Mouse (Mus musculus) lung, embryonic 16.5 days (tissue): ENCODE measurements around the gene Fkbp9. TPM values are rescaled to one million over a fixed set of nuclear protein-coding genes. Genes with fewer than 3 reads are reported as not detected.

ENCODE experiments used
- ATAC-seq: fragments of 200-750 bp; cut with Nextera tagmentation; 2 replicates; pipeline ENCODE4 v1.8.0; 2017; ENCODE audit warnings: low read depth, mild to moderate bottlenecking, moderate library complexity
- H3K27ac ChIP-seq: fragments of 300-500 bp; sonication (generic); 2 replicates; pipeline ENCODE4 v1.5.1; 2014; ENCODE audit warnings: mild to moderate bottlenecking, control low read depth, low read length
- H3K27me3 ChIP-seq: fragments of 300-500 bp; sonication (generic); 2 replicates; pipeline ENCODE4 v1.6.1; 2014; ENCODE audit warnings: low read depth, low read length, mixed read lengths; ENCODE audit not compliant: control insufficient read depth, insufficient read depth
- H3K36me3 ChIP-seq: fragments of 300-500 bp; sonication (generic); 2 replicates; pipeline ENCODE4 v1.6.1; 2014; ENCODE audit warnings: low read length; ENCODE audit not compliant: control insufficient read depth, insufficient read depth
- H3K4me1 ChIP-seq: fragments of 300-500 bp; sonication (generic); replicated peaks from 2 replicates; pipeline ENCODE4 v1.6.1; 2014; ENCODE audit warnings: low read length, mixed read lengths; ENCODE audit not compliant: control insufficient read depth, insufficient read depth
- H3K4me2 ChIP-seq: fragments of 300-500 bp; sonication (generic); 2 replicates; pipeline ENCODE4 v1.6.1; 2014; ENCODE audit warnings: low read depth, low read length, control low read depth
- H3K4me3 ChIP-seq: fragments of 300-500 bp; sonication (generic); 2 replicates; pipeline ENCODE4 v1.5.1; 2014; ENCODE audit warnings: mild to moderate bottlenecking, low read length, control low read depth
- H3K9ac ChIP-seq: fragments of 300-500 bp; sonication (generic); 2 replicates; pipeline ENCODE4 v1.6.1; 2014; ENCODE audit warnings: low read length, control low read depth
- H3K9me3 ChIP-seq: fragments of 300-500 bp; sonication (generic); 2 replicates; pipeline ENCODE4 v1.6.1; 2016; ENCODE audit warnings: low read length; ENCODE audit not compliant: control insufficient read depth
- WGBS: fragments of 180-500 bp; shearing (Covaris S2); extraction: QIAGEN DNeasy Blood & Tissue Kit; methylation state at CpG from one replicate; pipeline ENCODE4 v1.1.7; 2014; 5-methylcytosine and 5-hydroxymethylcytosine counted together
- polyA plus RNA-seq: library from polyadenylated mRNA; unstranded; fragments of >200 nt; fragmentation: Nextera tagmentation; extraction: Ambion mirVana; gene quantifications from 2 replicates; pipeline ENCODE4 v1.2.1, GENCODE M21; 2015

The Fkbp9 gene
- 172 and 184 TPM in 2 replicates for polyA plus RNA-seq

- WGBS = under 1% methylated on average over 49 of the region's 58 CpGs
- Histone ChIP-seq H3K4me2 (peak within 1 kb of the TSS; percentile 69), H3K27me3 (no peaks in the 10 kb centered on the region), H3K9ac (peak within 1 kb of the TSS; percentile 91), H3K9me3 (no peaks in the 10 kb centered on the region), H3K27ac (peak within 1 kb of the TSS; percentile 92), H3K4me3 (peak within 1 kb of the TSS; percentile 83), H3K4me1 (peaks cover 9% of the 10 kb centered on the region), H3K36me3 (peaks cover 2% of the 10 kb centered on the region; the same call in 1 of the 2 replicates)
- ATAC-seq = peak; percentile 99
These were observed at the start of gene Fkbp9 for GRCm38 (mm10) chr6:56831697-56832406. Gene Fkbp9 (plus strand): TSS chr6:56832059.

DNA sequence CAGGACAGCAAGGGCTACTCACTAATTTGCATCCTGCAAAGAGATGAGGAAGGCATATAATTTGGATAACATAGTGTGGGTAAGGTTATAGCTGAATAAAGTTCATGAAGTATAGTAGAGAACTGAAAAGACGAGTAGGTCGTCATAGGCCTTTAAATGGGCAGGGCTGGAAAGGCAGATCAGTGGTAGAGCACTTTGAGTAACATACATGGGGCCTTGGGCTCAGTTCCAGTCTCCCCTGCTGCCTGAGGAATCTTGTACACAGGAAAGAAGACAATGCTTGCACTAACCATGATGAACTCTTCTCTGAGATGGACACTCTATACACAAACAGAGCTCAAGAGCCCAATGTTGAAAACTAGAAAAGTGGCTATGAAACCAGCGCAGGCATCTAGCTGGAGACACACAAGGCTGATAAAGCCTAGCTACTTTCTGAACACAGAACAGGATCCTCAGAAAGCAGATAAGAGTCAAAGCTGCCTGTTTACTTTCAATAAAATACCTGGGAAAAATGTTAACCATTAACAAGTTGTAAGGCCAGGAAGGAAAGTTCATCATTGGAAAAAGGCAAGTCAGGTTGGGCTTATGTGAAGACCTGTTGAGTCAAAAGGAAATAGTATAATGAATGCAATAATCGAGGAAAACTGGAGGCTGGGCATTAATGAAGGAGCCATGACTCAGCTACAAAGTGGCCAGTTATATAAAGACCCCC is 48.1 kb upstream of the Fkbp9 start:
- H3K27me3 ChIP-seq = no peaks in the 10 kb centered on the region
- no peak overlapping the region for H3K4me3 ChIP-seq
- peaks cover 4% of the 10 kb centered on the region; the same call in 1 of the 2 replicates for H3K4me1 ChIP-seq
- H3K4me2 ChIP-seq = no peak overlapping the region
- H3K9ac ChIP-seq = no peak overlapping the region
- 72% methylated on average over 4 of the region's 4 CpGs for WGBS
- no peaks in the 10 kb centered on the region for H3K9me3 ChIP-seq
- no peak overlapping the region for H3K27ac ChIP-seq
- H3K36me3 ChIP-seq = peaks cover 31% of the 10 kb centered on the region
- no peak for ATAC-seq

- 65% methylated on average over 5 of the region's 5 CpGs for WGBS
- ATAC-seq = no peak
- H3K4me3 ChIP-seq = no peak overlapping the region
- H3K9me3 ChIP-seq = no peaks in the 10 kb centered on the region
- H3K4me1 ChIP-seq = peaks cover 4% of the 10 kb centered on the region; the same call in 1 of the 2 replicates
- peaks cover 21% of the 10 kb centered on the region for H3K36me3 ChIP-seq
- no peak overlapping the region for H3K27ac ChIP-seq
- H3K4me2 ChIP-seq = no peak overlapping the region
- H3K9ac ChIP-seq = no peak overlapping the region
- H3K27me3 ChIP-seq = no peaks in the 10 kb centered on the region
These were observed 46.8 kb upstream of the Fkbp9 start for GRCm38 (mm10) chr6:56785068-56785467.

DNA sequence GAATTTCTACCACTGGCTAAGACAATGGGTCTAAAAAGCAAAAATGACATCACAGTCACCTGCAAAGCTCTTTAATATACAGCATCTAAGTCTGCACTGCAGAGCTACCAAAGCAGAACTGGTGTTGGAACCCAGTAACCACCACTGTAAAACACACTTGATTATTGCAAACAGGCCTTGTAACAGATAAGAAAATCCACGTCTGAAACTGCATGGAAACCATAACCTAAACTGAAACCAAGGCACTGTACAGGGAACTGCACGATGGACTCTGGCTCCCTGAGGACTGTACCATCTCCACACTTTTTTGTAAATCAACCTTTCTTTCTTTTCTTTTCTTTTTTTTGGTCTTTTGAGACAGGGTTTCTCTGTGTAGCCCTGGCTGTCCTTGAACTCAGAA is 44.2 kb upstream of the Fkbp9 start:
- ATAC-seq = no peak
- 74% methylated on average over 2 of the region's 2 CpGs for WGBS
- Histone ChIP-seq H3K36me3 (peaks cover 16% of the 10 kb centered on the region), H3K27ac (no peak overlapping the region), H3K4me1 (peaks cover 4% of the 10 kb centered on the region; the same call in 1 of the 2 replicates), H3K27me3 (no peaks in the 10 kb centered on the region), H3K4me2 (no peak overlapping the region), H3K4me3 (no peak overlapping the region), H3K9me3 (no peaks in the 10 kb centered on the region), H3K9ac (no peak overlapping the region)

GRCm38 (mm10) chr6:56789336-56789735 is 42.5 kb upstream of the Fkbp9 start:
- ATAC-seq = no peak
- Histone ChIP-seq H3K9ac (no peak overlapping the region), H3K27me3 (no peaks in the 10 kb centered on the region), H3K36me3 (peaks cover 9% of the 10 kb centered on the region), H3K9me3 (no peaks in the 10 kb centered on the region), H3K4me3 (no peak overlapping the region), H3K4me1 (peaks cover 4% of the 10 kb centered on the region), H3K27ac (no peak overlapping the region), H3K4me2 (no peak overlapping the region)
- 78% methylated on average over 3 of the region's 3 CpGs for WGBS

DNA sequence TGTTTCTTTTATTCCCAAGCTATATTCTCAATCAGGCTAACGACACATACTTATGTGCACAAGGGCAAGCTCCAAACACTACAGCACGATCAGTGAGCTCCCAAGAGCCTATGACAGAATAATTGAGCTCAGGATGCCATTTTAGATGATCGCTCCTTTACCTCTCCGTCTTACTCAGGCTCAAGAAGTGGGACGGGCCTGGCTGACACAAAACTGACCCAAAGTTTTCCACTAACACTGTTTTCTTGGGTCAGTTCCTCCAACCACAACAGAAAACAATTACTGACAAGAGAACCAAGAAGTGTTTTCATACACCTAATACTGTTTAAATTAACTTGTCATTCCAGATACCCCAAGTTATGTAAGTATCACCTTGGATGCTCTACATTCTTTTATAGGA is 37.0 kb upstream of the Fkbp9 start:
- no peak for ATAC-seq
- H3K27ac ChIP-seq = no peak overlapping the region
- H3K4me2 ChIP-seq = peak overlapping the region; percentile 82
- 78% methylated on average over 5 of the region's 5 CpGs for WGBS
- H3K27me3 ChIP-seq = no peaks in the 10 kb centered on the region
- no peaks in the 10 kb centered on the region for H3K36me3 ChIP-seq
- H3K4me1 ChIP-seq = peaks cover 13% of the 10 kb centered on the region
- no peak overlapping the region for H3K4me3 ChIP-seq
- no peak overlapping the region for H3K9ac ChIP-seq
- no peaks in the 10 kb centered on the region for H3K9me3 ChIP-seq

DNA sequence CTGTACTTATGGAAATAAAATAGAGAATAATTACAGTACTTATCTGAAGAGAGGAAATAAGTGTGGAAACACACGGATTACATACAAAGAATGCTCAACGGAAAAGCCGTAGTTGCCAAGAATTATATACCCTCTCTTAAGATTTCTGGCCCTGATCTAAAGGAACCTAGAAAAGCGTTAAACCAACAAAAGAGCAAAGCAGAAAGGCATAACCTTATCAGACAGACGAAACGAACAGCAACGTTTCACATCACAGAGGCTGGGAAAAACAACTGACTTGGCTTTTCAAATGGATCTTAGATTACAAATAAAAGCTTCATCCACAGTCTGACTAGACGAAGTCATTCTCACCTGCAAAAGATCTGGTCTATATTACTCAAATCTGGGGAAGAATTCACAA is 35.6 kb upstream of the Fkbp9 start:
- Histone ChIP-seq H3K9me3 (no peaks in the 10 kb centered on the region), H3K27me3 (no peaks in the 10 kb centered on the region), H3K9ac (peak overlapping the region; percentile 95), H3K4me3 (peak overlapping the region; percentile 76), H3K36me3 (no peaks in the 10 kb centered on the region), H3K27ac (peak overlapping the region; percentile 100), H3K4me2 (peak overlapping the region; percentile 82), H3K4me1 (peaks cover 13% of the 10 kb centered on the region)
- 2% methylated on average over 8 of the region's 8 CpGs for WGBS
- no peak for ATAC-seq

- Histone ChIP-seq H3K4me3 (peak overlapping the region; percentile 76), H3K4me2 (peak overlapping the region; percentile 82), H3K9me3 (no peaks in the 10 kb centered on the region), H3K27me3 (no peaks in the 10 kb centered on the region), H3K4me1 (peaks cover 13% of the 10 kb centered on the region), H3K9ac (peak overlapping the region; percentile 95), H3K36me3 (no peaks in the 10 kb centered on the region), H3K27ac (peak overlapping the region; percentile 100)
- peak; percentile 44 for ATAC-seq
- under 1% methylated on average over 16 of the region's 16 CpGs for WGBS
These were observed 35.2 kb upstream of the Fkbp9 start for GRCm38 (mm10) chr6:56796668-56797141.
